Mouse (Mus musculus) cerebellum, postnatal 4 days (tissue): ENCODE data around the gene Nr1d1.

Experiments
- DNase-seq, 2 experiments: peaks; one replicate each; pipeline ENCODE4 v3.0.0; 2022; ENCODE audit warnings: low spot score in 2 of 2, mixed read lengths in 1 of 2

Nr1d1 gene

GRCm38 (mm10) chr11:98788139-98788538 is 13.0 kb upstream of the Nr1d1 start:
- no peak for DNase-seq

- DNase-seq = no peak
These were observed 12.6 kb upstream of the Nr1d1 start for GRCm38 (mm10) chr11:98787691-98788090.

GRCm38 (mm10) chr11:98787229-98787628 is 12.1 kb upstream of the Nr1d1 start:
- DNase-seq = no peak

GRCm38 (mm10) chr11:98786359-98787214 is 11.5 kb upstream of the Nr1d1 start:
- peak; percentile 95 to 96 for DNase-seq

- peak in 1 of 2 experiments; percentile 72 for DNase-seq
These were observed 10.7 kb upstream of the Nr1d1 start for GRCm38 (mm10) chr11:98785772-98786281.

GRCm38 (mm10) chr11:98785214-98785613 is 10.1 kb upstream of the Nr1d1 start:
- DNase-seq = no peak

GRCm38 (mm10) chr11:98784139-98784538 is 9.0 kb upstream of the Nr1d1 start:
- no peak for DNase-seq

- DNase-seq = peak in 1 of 2 experiments; percentile 84
These were observed 8.1 kb upstream of the Nr1d1 start for GRCm38 (mm10) chr11:98783236-98783696.

GRCm38 (mm10) chr11:98782651-98783235 is 7.6 kb upstream of the Nr1d1 start:
- no peak for DNase-seq

GRCm38 (mm10) chr11:98781851-98782512 is 6.8 kb upstream of the Nr1d1 start:
- DNase-seq = no peak

GRCm38 (mm10) chr11:98777888-98778287 is 2.8 kb upstream of the Nr1d1 start:
- DNase-seq = no peak

- DNase-seq = no peak
These were observed 1.9 kb upstream of the Nr1d1 start for GRCm38 (mm10) chr11:98776843-98777590.

GRCm38 (mm10) chr11:98776052-98776764 is 1.1 kb upstream of the Nr1d1 start:
- no peak for DNase-seq

- DNase-seq = peak; percentile 96 to 98
These were observed 367 bp upstream of the Nr1d1 start for GRCm38 (mm10) chr11:98775348-98776051.

GRCm38 (mm10) chr11:98773635-98774295 is 1.4 kb downstream of the Nr1d1 start:
- DNase-seq = peak; percentile 80 to 87

GRCm38 (mm10) chr11:98772667-98773171 is 2.4 kb downstream of the Nr1d1 start:
- no peak for DNase-seq

GRCm38 (mm10) chr11:98771844-98772525 is 3.1 kb downstream of the Nr1d1 start:
- DNase-seq = no peak

- DNase-seq = no peak
These were observed 4.0 kb downstream of the Nr1d1 start for GRCm38 (mm10) chr11:98771131-98771530.
